Mouse (Mus musculus): Measurements from ENCODE around the gene 6330409D20Rik. TPM values are rescaled to one million over a fixed set of nuclear protein-coding genes. Genes with fewer than 3 reads are reported as not detected.

The 6330409D20Rik gene
- polyA plus RNA-seq, 1 experiment from 2014 or later, result 3.2 TPM

GRCm38 (mm10) chr2:32712934-32713817, 27.6 kb downstream of the 6330409D20Rik start, which contains the start of gene Cdk9:
Gene Cdk9 (minus strand): TSS chr2:32713076.
- under 1% methylated on average over 44 of the region's 79 CpGs for WGBS
- Histone ChIP-seq H3K9me3 (replicated peaks; ENCODE audit: control insufficient read depth, low read length) (no peaks in the 10 kb centered on the region), H3K4me2 (ENCODE audit: low read length) (peak within 1 kb of the TSS; percentile 90), H3K9ac (ENCODE audit: low read length) (peak within 1 kb of the TSS; percentile 72), H3K4me3 (ENCODE audit: low read depth, low read length) (peak within 1 kb of the TSS; percentile 89), H3K36me3 (ENCODE audit: control insufficient read depth, insufficient read depth, low read length) (peaks cover 31% of the 10 kb centered on the region), H3K27ac (ENCODE audit: low read depth, low read length) (peak within 1 kb of the TSS; percentile 97), H3K4me1 (ENCODE audit: control insufficient read depth, insufficient read depth, low read length) (peaks cover 14% of the 10 kb centered on the region), H3K27me3 (replicated peaks; ENCODE audit: control insufficient read depth, insufficient read depth, low read length) (no peaks in the 10 kb centered on the region)
- peak; percentile 92 for ATAC-seq
- peak; percentile 93 for DNase-seq (ENCODE audit: low spot score)

GRCm38 (mm10) chr2:32712586-32712933, 28.3 kb downstream of the 6330409D20Rik start:
- Histone ChIP-seq H3K4me1 (ENCODE audit: control insufficient read depth, insufficient read depth, low read length) (peaks cover 14% of the 10 kb centered on the region), H3K4me2 (ENCODE audit: low read length) (peak overlapping the region; percentile 90), H3K36me3 (ENCODE audit: control insufficient read depth, insufficient read depth, low read length) (peaks cover 37% of the 10 kb centered on the region), H3K27ac (ENCODE audit: low read depth, low read length) (peak overlapping the region; percentile 97), H3K4me3 (ENCODE audit: low read depth, low read length) (peak overlapping the region; percentile 89), H3K27me3 (replicated peaks; ENCODE audit: control insufficient read depth, insufficient read depth, low read length) (no peaks in the 10 kb centered on the region), H3K9me3 (replicated peaks; ENCODE audit: control insufficient read depth, low read length) (no peaks in the 10 kb centered on the region), H3K9ac (ENCODE audit: low read length) (peak overlapping the region; percentile 72)
- peak; percentile 95 for DNase-seq (ENCODE audit: low spot score)
- WGBS, result under 1% methylated on average over 28 of the region's 44 CpGs
- ATAC-seq, result peak; percentile 91

DNA sequence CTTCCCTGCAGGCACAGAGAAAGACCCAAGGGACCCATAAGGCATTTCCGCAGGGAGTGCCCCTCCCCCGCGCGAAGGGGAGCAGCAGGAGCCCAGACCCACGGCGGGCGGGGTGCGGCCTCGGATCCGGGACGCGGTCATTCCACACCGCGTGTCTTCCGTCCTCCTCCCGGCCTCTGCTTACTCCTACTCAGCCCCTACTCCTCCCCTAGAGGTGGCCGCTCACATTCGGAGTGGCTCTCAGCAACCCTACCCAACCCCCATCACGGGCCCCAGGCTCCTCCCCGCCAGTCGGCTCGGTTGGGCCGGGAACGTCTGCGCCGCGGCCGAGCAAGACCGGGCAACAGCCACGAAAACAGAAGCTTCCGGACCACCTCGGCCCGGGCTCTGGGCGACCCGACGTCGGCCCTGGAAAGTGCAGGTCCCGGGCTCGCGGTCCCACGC, 28.7 kb downstream of the 6330409D20Rik start:
- Histone ChIP-seq H3K27me3 (replicated peaks; ENCODE audit: control insufficient read depth, insufficient read depth, low read length) (no peaks in the 10 kb centered on the region), H3K9ac (ENCODE audit: low read length) (peak overlapping the region; percentile 72), H3K27ac (ENCODE audit: low read depth, low read length) (peak overlapping the region; percentile 97), H3K36me3 (ENCODE audit: control insufficient read depth, insufficient read depth, low read length) (peaks cover 42% of the 10 kb centered on the region), H3K4me3 (ENCODE audit: low read depth, low read length) (peak overlapping the region; percentile 89), H3K4me1 (ENCODE audit: control insufficient read depth, insufficient read depth, low read length) (peaks cover 14% of the 10 kb centered on the region), H3K4me2 (ENCODE audit: low read length) (peak overlapping the region; percentile 90), H3K9me3 (replicated peaks; ENCODE audit: control insufficient read depth, low read length) (no peaks in the 10 kb centered on the region)
- DNase-seq (ENCODE audit: low spot score) (peak; percentile 41), ATAC-seq (peak; percentile 16)
- WGBS, result under 1% methylated on average over 41 of the region's 41 CpGs

GRCm38 (mm10) chr2:32711301-32712056, 29.3 kb downstream of the 6330409D20Rik start:
- no peak overlapping the region for H3K27ac ChIP-seq (ENCODE audit: low read depth, low read length)

GRCm38 (mm10) chr2:32710425-32710824, 30.4 kb downstream of the 6330409D20Rik start:
- Histone ChIP-seq H3K9ac (ENCODE audit: low read length) (no peak overlapping the region), H3K36me3 (ENCODE audit: control insufficient read depth, insufficient read depth, low read length) (peaks cover 59% of the 10 kb centered on the region), H3K4me2 (ENCODE audit: low read length) (no peak overlapping the region), H3K4me1 (ENCODE audit: control insufficient read depth, insufficient read depth, low read length) (peaks cover 14% of the 10 kb centered on the region), H3K4me3 (ENCODE audit: low read depth, low read length) (no peak overlapping the region), H3K9me3 (replicated peaks; ENCODE audit: control insufficient read depth, low read length) (no peaks in the 10 kb centered on the region), H3K27ac (ENCODE audit: low read depth, low read length) (no peak overlapping the region), H3K27me3 (replicated peaks; ENCODE audit: control insufficient read depth, insufficient read depth, low read length) (no peaks in the 10 kb centered on the region)
- no peak for DNase-seq (ENCODE audit: low spot score)
- no peak for ATAC-seq
- 87% methylated on average over 5 of the region's 5 CpGs for WGBS

More at GRCm38 (mm10) chr2:32711301-32712056, 29.3 kb downstream of the 6330409D20Rik start:
- Histone ChIP-seq H3K9ac (ENCODE audit: low read length) (peak overlapping the region; percentile 72), H3K4me2 (ENCODE audit: low read length) (peak overlapping the region; percentile 90), H3K4me3 (ENCODE audit: low read depth, low read length) (peak overlapping the region; percentile 89), H3K4me1 (ENCODE audit: control insufficient read depth, insufficient read depth, low read length) (peaks cover 14% of the 10 kb centered on the region), H3K36me3 (ENCODE audit: control insufficient read depth, insufficient read depth, low read length) (peaks cover 48% of the 10 kb centered on the region), H3K27me3 (replicated peaks; ENCODE audit: control insufficient read depth, insufficient read depth, low read length) (no peaks in the 10 kb centered on the region), H3K9me3 (replicated peaks; ENCODE audit: control insufficient read depth, low read length) (no peaks in the 10 kb centered on the region)
- DNase-seq (ENCODE audit: low spot score) (no peak), ATAC-seq (no peak)
- WGBS, result 31% methylated on average over 9 of the region's 9 CpGs

- peaks cover 14% of the 10 kb centered on the region for H3K4me1 ChIP-seq (ENCODE audit: control insufficient read depth, insufficient read depth, low read length)
- DNase-seq (ENCODE audit: low spot score) (no peak), ATAC-seq (no peak)
- H3K4me3 ChIP-seq (ENCODE audit: low read depth, low read length), result no peak overlapping the region
- H3K27me3 ChIP-seq (replicated peaks; ENCODE audit: control insufficient read depth, insufficient read depth, low read length), result no peaks in the 10 kb centered on the region
- H3K36me3 ChIP-seq (ENCODE audit: control insufficient read depth, insufficient read depth, low read length), result peaks cover 65% of the 10 kb centered on the region
- no peak overlapping the region for H3K4me2 ChIP-seq (ENCODE audit: low read length)
- 93% methylated on average over 20 of the region's 20 CpGs for WGBS
- H3K9me3 ChIP-seq (replicated peaks; ENCODE audit: control insufficient read depth, low read length), result no peaks in the 10 kb centered on the region
- no peak overlapping the region for H3K27ac ChIP-seq (ENCODE audit: low read depth, low read length)
- H3K9ac ChIP-seq (ENCODE audit: low read length), result no peak overlapping the region
Measured at GRCm38 (mm10) chr2:32709521-32710137, 31.2 kb downstream of the 6330409D20Rik start.

DNA sequence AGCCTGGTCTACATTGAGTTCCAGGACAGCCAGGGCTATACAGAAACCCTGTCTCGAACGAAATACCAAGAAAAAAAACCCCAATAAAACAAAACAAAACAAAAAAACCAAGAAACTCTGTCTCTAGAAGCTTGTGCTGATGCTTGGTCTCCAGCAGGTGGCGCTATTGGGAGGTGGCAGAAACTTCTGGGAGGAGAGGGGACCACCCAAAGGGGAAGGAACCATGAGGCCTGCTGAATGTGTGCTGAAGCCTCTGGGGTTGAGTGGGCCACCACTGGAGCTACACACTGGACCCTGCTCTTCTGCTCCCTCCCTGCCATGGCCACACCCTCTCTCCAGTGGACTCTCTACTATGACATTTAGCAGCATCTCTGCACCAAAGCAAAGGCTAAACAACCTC, 32.2 kb downstream of the 6330409D20Rik start:
- H3K27me3 ChIP-seq (replicated peaks; ENCODE audit: control insufficient read depth, insufficient read depth, low read length), result no peaks in the 10 kb centered on the region
- H3K4me3 ChIP-seq (ENCODE audit: low read depth, low read length), result no peak overlapping the region
- ATAC-seq, result no peak
- peaks cover 8% of the 10 kb centered on the region for H3K4me1 ChIP-seq (ENCODE audit: control insufficient read depth, insufficient read depth, low read length)
- peaks cover 75% of the 10 kb centered on the region for H3K36me3 ChIP-seq (ENCODE audit: control insufficient read depth, insufficient read depth, low read length)
- no peak overlapping the region for H3K4me2 ChIP-seq (ENCODE audit: low read length)
- no peaks in the 10 kb centered on the region for H3K9me3 ChIP-seq (replicated peaks; ENCODE audit: control insufficient read depth, low read length)
- WGBS, result 28% methylated on average over 3 of the region's 3 CpGs
- no peak overlapping the region for H3K27ac ChIP-seq (ENCODE audit: low read depth, low read length)
- peak; percentile 81 for DNase-seq (ENCODE audit: low spot score)
- H3K9ac ChIP-seq (ENCODE audit: low read length), result no peak overlapping the region

- Histone ChIP-seq H3K36me3 (ENCODE audit: control insufficient read depth, insufficient read depth, low read length) (peaks cover 85% of the 10 kb centered on the region), H3K4me3 (ENCODE audit: low read depth, low read length) (no peak overlapping the region)
Measured at GRCm38 (mm10) chr2:32706971-32707370, 33.8 kb downstream of the 6330409D20Rik start.

More at GRCm38 (mm10) chr2:32706971-32707370, 33.8 kb downstream of the 6330409D20Rik start:
- DNase-seq (ENCODE audit: low spot score) (no peak), ATAC-seq (no peak)
- Histone ChIP-seq H3K4me2 (ENCODE audit: low read length) (no peak overlapping the region), H3K27ac (ENCODE audit: low read depth, low read length) (no peak overlapping the region), H3K9ac (ENCODE audit: low read length) (no peak overlapping the region), H3K9me3 (replicated peaks; ENCODE audit: control insufficient read depth, low read length) (no peaks in the 10 kb centered on the region), H3K4me1 (ENCODE audit: control insufficient read depth, insufficient read depth, low read length) (peaks cover 8% of the 10 kb centered on the region), H3K27me3 (replicated peaks; ENCODE audit: control insufficient read depth, insufficient read depth, low read length) (no peaks in the 10 kb centered on the region)
- WGBS, result 95% methylated on average over 6 of the region's 6 CpGs

Measured in forebrain, embryonic 14.5 days (tissue).